ENCODE assay signal across 16 mouse cellular contexts in genomic region chr4:124146135-124146534, GRCm38 (mm10).
DNase-seq lines count a peak whose midpoint lies in the region; ATAC-seq and TF ChIP-seq lines count a peak whose summit lies in the region.
"Had no signal": no experiment of that assay in that cellular context is flagged by ENCODE, and none has a peak within 500 bp of the region (broad histone marks: within the 10 kb centered on the region; RNA-seq: fewer than 3 reads in every experiment).

No protein-coding gene starts in this region.

- H3K4me2 ChIP-seq in lung, embryonic 14.5 days: no peak overlapping the region
- H3K4me2 ChIP-seq: embryonic facial prominence, embryonic 12.5 days; forebrain, embryonic 15.5 days; liver, embryonic 12.5 days had no signal

- H3K27me3 ChIP-seq in lung, embryonic 14.5 days (ENCODE audit: insufficient read depth, low read length): no peaks in the 10 kb centered on the region
- H3K27me3 ChIP-seq: forebrain, embryonic 15.5 days had no signal

- H3K4me3 ChIP-seq in lung, embryonic 14.5 days (ENCODE audit: low read depth, low read length): no peak overlapping the region
- H3K4me3 ChIP-seq: embryonic facial prominence, embryonic 12.5 days; forebrain, embryonic 15.5 days; liver, embryonic 12.5 days had no signal

- no peak for TF ChIP-seq CTCF in lung, embryonic 14.5 days (IDR thresholded peaks at IDR 0.05; ENCODE audit: low read depth)

- peak; percentile 57; the same call in 1 of the 2 replicates for ATAC-seq in lung, embryonic 14.5 days (ENCODE audit: insufficient read depth)
- ATAC-seq: CD4-positive, CD25-positive, alpha-beta regulatory T cell, adult 4 months; forebrain, embryonic 15.5 days; liver, embryonic 12.5 days had no signal

- no peak overlapping the region for H3K27ac ChIP-seq in lung, embryonic 14.5 days (ENCODE audit: low read depth)
- H3K27ac ChIP-seq: embryonic facial prominence, embryonic 12.5 days; forebrain, embryonic 15.5 days; liver, embryonic 12.5 days; macrophage had no signal

- 15% methylated on average over 8 of the region's 8 CpGs for WGBS in lung, embryonic 14.5 days

- no peaks in the 10 kb centered on the region; the same call in 1 of the 2 replicates for H3K4me1 ChIP-seq in lung, embryonic 14.5 days (ENCODE audit: insufficient read depth)
- H3K4me1 ChIP-seq: liver, embryonic 12.5 days had no signal

- no peaks in the 10 kb centered on the region for H3K9me3 ChIP-seq in lung, embryonic 14.5 days (ENCODE audit: low read depth, low read length)
- H3K9me3 ChIP-seq: embryonic facial prominence, embryonic 12.5 days; forebrain, embryonic 15.5 days; liver, embryonic 12.5 days had no signal

- H3K36me3 ChIP-seq in lung, embryonic 14.5 days (ENCODE audit: insufficient read depth): no peaks in the 10 kb centered on the region
- H3K36me3 ChIP-seq: embryonic facial prominence, embryonic 12.5 days; forebrain, embryonic 15.5 days; liver, embryonic 12.5 days had no signal

- no peak overlapping the region for H3K9ac ChIP-seq in lung, embryonic 14.5 days
- H3K9ac ChIP-seq: embryonic facial prominence, embryonic 12.5 days; forebrain, embryonic 15.5 days; liver, embryonic 12.5 days had no signal

- peak; percentile 9 for DNase-seq in gastrocnemius, postnatal 10 days
- no peak for DNase-seq in gastrocnemius, adult 8-10 months (ENCODE audit: low spot score in 2 of 2)
- DNase-seq in lung, embryonic 14.5 days: peak; percentile 64
- no peak for DNase-seq in lung, postnatal 36 days
- peak; percentile 15 for DNase-seq in cerebellum, adult 11-12 months
- peak; percentile 28 for DNase-seq in cerebellum, adult 9-11 months
- DNase-seq in spleen, postnatal 4 days (ENCODE audit: low spot score in 2 of 2): no peak
- DNase-seq: gastrocnemius, postnatal 36 days; heart, postnatal 4 days; kidney, adult 18-20 months; thymus, postnatal 14 days had no signal

Comparison
In these comparisons a context has a peak if more than half of its experiments do, and no peak if none do; other contexts are left out.
1. DNase-seq: peak in gastrocnemius, postnatal 10 days (single experiment), lung, embryonic 14.5 days (single experiment), cerebellum, adult 11-12 months (single experiment) and cerebellum, adult 9-11 months (single experiment); none in gastrocnemius, adult 8-10 months (0 of 2), lung, postnatal 36 days (single experiment) and spleen, postnatal 4 days (0 of 2).